Mouse (Mus musculus): ENCODE measurements around the gene Fam213b. TPM values are rescaled to one million over a fixed set of nuclear protein-coding genes. Genes with fewer than 3 reads are reported as not detected.

The Fam213b gene
- polyA plus RNA-seq (2016; fragmentation: Nextera tagmentation; extraction: Ambion mirVana) = 33.2 and 36.0 TPM in 2 replicates

DNA sequence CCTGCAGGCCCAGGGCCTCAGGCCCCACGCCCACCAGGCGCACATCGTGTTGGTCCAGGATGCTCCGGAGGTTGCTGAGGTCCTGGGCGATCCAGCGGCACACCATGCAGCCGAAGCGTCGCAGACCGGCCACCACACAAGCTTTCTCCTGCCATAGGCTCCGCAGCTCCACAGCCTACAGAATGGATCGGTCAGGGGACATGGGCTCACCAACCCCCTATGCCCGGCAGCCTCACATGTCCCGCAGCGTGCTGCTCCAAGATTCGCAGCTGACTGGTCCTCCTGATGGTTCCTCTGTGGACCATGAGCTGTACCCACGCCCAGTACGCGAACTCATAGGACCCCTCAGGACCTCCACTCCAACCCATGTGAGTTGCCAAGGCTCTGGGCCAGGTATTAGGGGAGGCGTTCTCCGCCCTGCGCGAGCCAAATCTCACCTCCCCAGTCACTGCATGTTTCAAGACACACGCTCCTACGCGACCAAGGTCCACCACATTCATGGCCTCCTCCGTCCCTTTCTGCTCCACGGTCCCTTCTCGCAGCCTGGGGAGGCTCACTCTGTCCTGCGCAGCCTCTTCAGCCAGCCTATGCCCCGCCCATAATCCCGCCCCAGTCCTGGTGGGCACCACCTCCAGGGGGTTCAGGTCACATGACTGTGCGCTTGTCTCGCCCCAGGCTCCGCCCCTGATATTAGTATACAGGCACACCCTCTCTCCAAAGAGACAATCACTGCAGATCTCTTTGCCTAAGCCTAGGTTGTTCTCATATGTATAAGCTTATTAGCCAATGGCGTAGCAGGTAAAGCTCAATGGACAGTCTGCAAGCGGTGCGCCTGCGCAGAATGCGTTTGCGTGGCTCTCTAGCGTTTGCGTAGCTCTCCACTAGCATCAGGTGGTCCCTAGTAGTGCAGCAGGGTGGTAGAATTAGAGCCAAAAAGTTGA lies at the start of gene Fam213b:
TSS of gene Fam213b (minus strand) at position 630 of the 941 bp plus-strand sequence.
- Histone ChIP-seq H3K27ac (replicated peaks) (peak within 1 kb of the TSS; percentile 50; the same call in 1 of the 2 replicates), H3K9me3 (no peaks in the 10 kb centered on the region), H3K9ac (replicated peaks) (peak within 1 kb of the TSS; percentile 69), H3K4me1 (peaks cover 23% of the 10 kb centered on the region), H3K27me3 (peaks cover 22% of the 10 kb centered on the region; the same call in 1 of the 2 replicates), H3K4me3 (peak within 1 kb of the TSS; percentile 57), H3K36me3 (0 out of 2 replicates have a peak, but pooled peaks cover 7% of the 10 kb centered on the region), H3K4me2 (replicated peaks) (peak within 1 kb of the TSS; percentile 80)
- 5% methylated on average over 43 of the region's 43 CpGs for WGBS
- peak; percentile 97 for ATAC-seq (ENCODE audit: low FRiP score, low read depth)

DNA sequence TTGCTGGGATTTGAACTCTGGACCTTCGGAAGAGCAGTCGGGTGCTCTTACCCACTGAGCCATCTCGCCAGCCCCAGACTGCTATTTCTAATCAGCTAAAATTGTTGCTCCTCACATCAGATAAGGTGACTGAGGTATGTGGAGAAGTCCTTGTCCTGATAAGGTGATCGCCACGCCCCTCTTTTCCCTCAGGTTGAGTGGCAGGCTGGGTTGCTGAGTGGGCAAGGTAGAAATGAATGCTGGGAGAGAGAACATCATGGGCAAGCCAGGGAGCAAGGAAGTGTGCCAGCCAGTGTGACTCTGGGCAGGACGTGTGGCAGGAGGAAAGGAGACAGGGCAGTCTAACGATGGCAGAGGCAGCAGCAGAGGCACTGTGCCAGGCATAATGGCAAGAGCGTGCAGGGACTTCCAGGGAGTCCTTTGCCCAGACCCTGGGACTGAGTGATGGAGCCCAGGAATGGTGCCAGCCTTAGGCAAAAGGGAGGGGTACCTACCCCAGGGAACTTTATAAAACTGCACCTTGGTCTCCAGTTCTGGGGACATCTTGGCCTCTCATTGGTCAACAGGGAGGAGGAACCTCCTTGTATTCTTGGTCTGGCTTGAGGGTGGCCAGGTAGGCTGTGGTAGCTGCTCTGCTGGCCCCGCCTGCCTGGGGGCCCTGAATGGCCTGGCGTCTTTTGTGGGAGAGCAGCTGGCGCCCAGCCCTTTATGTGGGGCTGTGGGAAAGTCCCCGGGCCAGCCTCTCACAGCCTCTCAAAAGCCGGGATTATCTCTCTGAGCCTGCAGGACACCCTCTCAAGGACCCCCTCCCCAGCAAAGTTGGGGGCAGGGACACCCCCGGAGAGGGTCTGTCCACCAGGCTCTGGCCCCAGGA lies 49.4 kb upstream of the Fam213b start:
- H3K27ac ChIP-seq (replicated peaks) = peak overlapping the region; percentile 94
- no peaks in the 10 kb centered on the region for H3K9me3 ChIP-seq
- H3K4me3 ChIP-seq = peak overlapping the region; percentile 19
- H3K36me3 ChIP-seq = no peaks in the 10 kb centered on the region
- H3K4me2 ChIP-seq (replicated peaks) = peak overlapping the region; percentile 44
- no peak overlapping the region; the same call in 1 of the 2 replicates for H3K9ac ChIP-seq (replicated peaks)
- H3K4me1 ChIP-seq = peaks cover 84% of the 10 kb centered on the region
- ATAC-seq (ENCODE audit: low FRiP score, low read depth) = peak; percentile 56
- peaks cover 18% of the 10 kb centered on the region; the same call in 1 of the 2 replicates for H3K27me3 ChIP-seq
- 35% methylated on average over 14 of the region's 14 CpGs for WGBS

DNA sequence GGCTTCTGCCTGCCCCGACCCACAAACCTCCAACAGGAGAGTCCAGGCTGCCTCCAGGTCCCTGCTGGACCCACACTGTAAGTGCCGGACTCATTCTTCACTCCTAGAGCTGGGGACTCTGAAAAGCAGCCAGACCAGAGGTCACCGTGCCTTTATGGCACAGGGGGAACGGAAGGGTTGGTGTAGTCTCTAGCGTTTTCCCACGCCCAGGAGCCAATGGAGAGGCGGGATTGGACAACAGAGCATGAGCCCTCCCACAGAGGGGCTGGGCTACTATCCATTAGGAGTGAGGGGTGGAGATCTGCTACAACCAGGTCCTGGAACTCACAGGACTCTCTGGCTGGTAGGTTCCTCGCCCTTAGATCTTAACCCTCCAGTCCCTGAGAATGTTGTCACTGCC lies 47.4 kb upstream of the Fam213b start:
- H3K9ac ChIP-seq (replicated peaks) = peak overlapping the region; percentile 54
- peak overlapping the region; percentile 44 for H3K4me3 ChIP-seq
- H3K4me1 ChIP-seq = peaks cover 65% of the 10 kb centered on the region
- peak; percentile 77 for ATAC-seq (ENCODE audit: low FRiP score, low read depth)
- peak overlapping the region; percentile 66 for H3K4me2 ChIP-seq (replicated peaks)
- H3K27me3 ChIP-seq = peaks cover 9% of the 10 kb centered on the region; the same call in 1 of the 2 replicates
- no peaks in the 10 kb centered on the region for H3K36me3 ChIP-seq
- under 1% methylated on average over 8 of the region's 8 CpGs for WGBS
- H3K27ac ChIP-seq (replicated peaks) = peak overlapping the region; percentile 86
- no peaks in the 10 kb centered on the region for H3K9me3 ChIP-seq

DNA sequence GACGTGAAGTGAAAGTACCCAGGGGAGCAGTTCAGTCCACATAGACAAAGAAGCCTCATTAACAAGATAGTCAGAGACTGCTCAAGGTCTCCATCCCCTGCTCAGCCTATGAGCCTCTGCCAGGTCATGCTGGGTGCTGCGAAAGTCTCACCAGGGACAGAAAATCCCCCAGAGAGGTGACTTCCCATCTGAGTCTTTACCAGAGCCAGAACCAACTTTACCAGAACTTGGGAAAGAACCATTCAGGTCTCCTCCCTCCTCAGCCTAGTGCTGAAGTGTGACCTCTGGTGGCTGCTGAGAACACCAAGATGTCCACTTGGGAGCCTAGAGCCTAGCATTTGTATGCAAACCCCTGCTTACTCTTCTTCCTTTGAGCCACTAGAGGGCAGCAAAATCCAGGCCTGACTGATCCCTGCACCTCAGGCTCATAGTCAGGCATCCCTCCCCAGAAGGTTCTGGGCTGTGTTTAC lies 45.2 kb upstream of the Fam213b start:
- H3K9me3 ChIP-seq = no peaks in the 10 kb centered on the region
- 0 out of 2 replicates have a peak overlapping the region, but pooled peaks have one; percentile 19 for H3K4me2 ChIP-seq (replicated peaks)
- H3K4me1 ChIP-seq = peaks cover 44% of the 10 kb centered on the region
- H3K27me3 ChIP-seq = no peaks in the 10 kb centered on the region
- ATAC-seq (ENCODE audit: low FRiP score, low read depth) = peak; percentile 38
- H3K27ac ChIP-seq (replicated peaks) = no peak overlapping the region
- H3K9ac ChIP-seq (replicated peaks) = no peak overlapping the region
- WGBS = 10% methylated on average over 2 of the region's 2 CpGs
- no peak overlapping the region for H3K4me3 ChIP-seq
- H3K36me3 ChIP-seq = no peaks in the 10 kb centered on the region

- Histone ChIP-seq H3K9ac (replicated peaks) (no peak overlapping the region), H3K4me1 (peaks cover 38% of the 10 kb centered on the region), H3K4me3 (no peak overlapping the region), H3K36me3 (no peaks in the 10 kb centered on the region), H3K9me3 (no peaks in the 10 kb centered on the region), H3K4me2 (replicated peaks) (0 out of 2 replicates have a peak overlapping the region, but pooled peaks have one; percentile 19), H3K27me3 (no peaks in the 10 kb centered on the region), H3K27ac (replicated peaks) (no peak overlapping the region)
- WGBS = 93% methylated on average over 6 of the region's 6 CpGs
- ATAC-seq (ENCODE audit: low FRiP score, low read depth) = no peak
These were observed 44.5 kb upstream of the Fam213b start for GRCm38 (mm10) chr4:154943323-154944039.

- H3K9ac ChIP-seq (replicated peaks) = no peak overlapping the region
- ATAC-seq (ENCODE audit: low FRiP score, low read depth) = no peak
- no peaks in the 10 kb centered on the region for H3K27me3 ChIP-seq
- H3K4me2 ChIP-seq (replicated peaks) = no peak overlapping the region
- H3K4me1 ChIP-seq = peaks cover 32% of the 10 kb centered on the region
- H3K27ac ChIP-seq (replicated peaks) = no peak overlapping the region
- no peaks in the 10 kb centered on the region for H3K36me3 ChIP-seq
- 90% methylated on average over 10 of the region's 10 CpGs for WGBS
- H3K9me3 ChIP-seq = no peaks in the 10 kb centered on the region
- no peak overlapping the region for H3K4me3 ChIP-seq
These were observed 43.8 kb upstream of the Fam213b start for GRCm38 (mm10) chr4:154942632-154943322.

DNA sequence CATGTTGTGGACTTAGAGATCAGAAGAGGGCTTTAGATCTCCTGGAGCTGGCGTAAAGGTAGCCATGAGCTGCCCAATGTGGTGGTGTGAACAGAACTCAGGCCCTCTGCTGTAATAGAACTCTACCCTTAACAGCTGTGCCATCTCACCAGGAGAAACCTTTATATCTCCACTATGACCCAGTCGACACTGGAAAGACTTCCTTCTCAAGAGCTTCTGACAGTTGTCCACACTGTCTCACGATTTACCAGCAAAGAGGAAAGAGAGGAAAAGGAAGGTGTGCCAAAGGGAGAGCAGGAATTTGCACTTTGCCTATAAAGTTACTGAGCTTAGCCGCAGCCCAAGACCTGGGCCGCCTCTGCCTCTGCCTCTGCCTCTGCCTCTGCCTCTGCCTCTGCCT lies 42.9 kb upstream of the Fam213b start:
- H3K27ac ChIP-seq (replicated peaks) = no peak overlapping the region
- no peaks in the 10 kb centered on the region for H3K36me3 ChIP-seq
- no peak overlapping the region for H3K4me3 ChIP-seq
- peaks cover 26% of the 10 kb centered on the region for H3K4me1 ChIP-seq
- no peaks in the 10 kb centered on the region for H3K9me3 ChIP-seq
- no peak overlapping the region for H3K9ac ChIP-seq (replicated peaks)
- WGBS = 96% methylated on average over 5 of the region's 5 CpGs
- no peaks in the 10 kb centered on the region for H3K27me3 ChIP-seq
- ATAC-seq (ENCODE audit: low FRiP score, low read depth) = no peak
- no peak overlapping the region for H3K4me2 ChIP-seq (replicated peaks)

DNA sequence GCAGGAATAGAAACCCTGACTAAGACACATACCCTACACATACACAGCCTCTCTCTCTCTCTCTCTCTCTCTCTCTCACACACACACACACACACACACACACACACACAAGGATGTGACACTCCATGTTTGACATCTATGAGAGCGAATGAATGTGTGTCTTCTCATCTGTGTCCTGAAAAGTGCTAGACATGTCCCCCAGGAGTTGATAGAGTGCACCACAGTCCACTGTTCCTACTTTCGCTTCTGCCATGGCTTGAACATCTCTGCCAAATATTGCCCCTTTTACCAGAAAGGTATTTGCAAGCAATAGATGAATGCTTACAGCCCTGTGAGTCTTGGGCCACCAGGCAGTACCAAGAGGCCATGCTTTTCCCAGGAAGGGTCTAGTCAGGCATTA lies 41.2 kb upstream of the Fam213b start:
- no peak overlapping the region for H3K4me2 ChIP-seq (replicated peaks)
- H3K9me3 ChIP-seq = no peaks in the 10 kb centered on the region
- WGBS = 96% methylated on average over 2 of the region's 2 CpGs
- no peak for ATAC-seq (ENCODE audit: low FRiP score, low read depth)
- H3K27me3 ChIP-seq = no peaks in the 10 kb centered on the region
- no peak overlapping the region for H3K27ac ChIP-seq (replicated peaks)
- H3K9ac ChIP-seq (replicated peaks) = no peak overlapping the region
- peaks cover 11% of the 10 kb centered on the region for H3K4me1 ChIP-seq
- H3K4me3 ChIP-seq = no peak overlapping the region
- no peaks in the 10 kb centered on the region for H3K36me3 ChIP-seq

DNA sequence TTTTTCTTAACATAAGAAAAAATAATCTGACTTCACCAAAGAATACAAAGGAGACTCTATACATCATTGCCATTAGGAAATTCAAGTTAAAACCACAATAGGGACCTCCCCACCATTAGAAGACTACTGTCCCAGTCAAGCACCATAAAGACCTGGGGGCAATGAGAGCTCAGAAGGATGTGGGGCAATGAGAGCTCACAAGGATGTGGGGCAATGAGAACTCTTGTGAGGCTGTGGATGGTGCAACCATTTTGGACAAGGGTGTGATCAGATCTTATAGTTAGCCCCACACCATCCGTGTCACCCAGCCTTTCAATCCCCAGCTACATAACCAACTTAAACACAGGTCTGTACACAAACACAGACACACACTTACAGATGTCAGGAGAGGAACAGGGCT lies 38.8 kb upstream of the Fam213b start:
- H3K27me3 ChIP-seq = no peaks in the 10 kb centered on the region
- H3K36me3 ChIP-seq = no peaks in the 10 kb centered on the region
- H3K9ac ChIP-seq (replicated peaks) = no peak overlapping the region
- ATAC-seq (ENCODE audit: low FRiP score, low read depth) = no peak
- H3K27ac ChIP-seq (replicated peaks) = no peak overlapping the region
- WGBS = 80% methylated on average over 1 of the region's 1 CpGs
- H3K4me1 ChIP-seq = no peaks in the 10 kb centered on the region; the same call in 1 of the 2 replicates
- H3K4me3 ChIP-seq = no peak overlapping the region
- no peaks in the 10 kb centered on the region for H3K9me3 ChIP-seq
- no peak overlapping the region for H3K4me2 ChIP-seq (replicated peaks)

GRCm38 (mm10) chr4:154936542-154937255 lies 37.8 kb upstream of the Fam213b start:
- Histone ChIP-seq H3K27ac (replicated peaks) (no peak overlapping the region), H3K4me2 (replicated peaks) (no peak overlapping the region), H3K27me3 (no peaks in the 10 kb centered on the region), H3K36me3 (no peaks in the 10 kb centered on the region), H3K4me1 (no peaks in the 10 kb centered on the region; the same call in 1 of the 2 replicates), H3K4me3 (no peak overlapping the region), H3K9me3 (no peaks in the 10 kb centered on the region), H3K9ac (replicated peaks) (no peak overlapping the region)
- ATAC-seq (ENCODE audit: low FRiP score, low read depth) = no peak
- WGBS = 47% methylated on average over 8 of the region's 8 CpGs

Measured in midbrain, embryonic 12.5 days (tissue).